Mouse (Mus musculus) gonadal fat pad, adult 2 months (tissue): ENCODE results near the gene Ap4m1. TPM values are rescaled to one million over a fixed set of nuclear protein-coding genes. Genes with fewer than 3 reads are reported as not detected.
"Not testable (repeated sequence)": the region's sequence is repeated elsewhere in the genome, so short reads cannot be mapped to it uniquely, and the experiment has no call there.

Experiments used
- DNase-seq: peaks from one replicate; pipeline ENCODE4 v3.0.0-alpha.2; 2012; ENCODE audit warnings: low read depth
- polyA plus RNA-seq: library from polyadenylated mRNA; depleted of rRNA; stranded (reverse); fragments of >200 nt; gene quantifications from 2 replicates; pipeline ENCODE4 v1.2.3, GENCODE M21; 2012; rRNA removed

The Ap4m1 gene
- polyA plus RNA-seq, 1 experiment = 49.3 TPM

DNA sequence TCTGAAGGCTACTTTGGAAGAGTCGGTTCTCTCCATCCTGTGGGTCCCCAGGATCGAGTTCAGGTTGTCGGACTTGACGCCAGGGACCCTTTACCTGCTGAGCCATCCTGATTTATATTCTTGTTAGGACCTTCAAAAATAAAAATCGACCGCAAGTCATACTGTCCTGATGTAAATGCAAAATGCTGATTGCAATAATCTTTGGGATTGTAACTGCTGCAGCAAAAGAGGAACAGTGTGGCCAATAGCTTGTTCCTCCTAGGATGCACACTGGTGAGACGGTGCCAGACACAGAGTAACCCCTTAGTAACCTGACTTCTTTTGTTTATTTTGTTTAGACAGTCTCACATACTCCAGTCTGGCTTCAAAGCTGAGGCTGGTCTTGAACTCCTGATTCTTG is 23.7 kb downstream of the Ap4m1 start:
- no peak for DNase-seq

DNA sequence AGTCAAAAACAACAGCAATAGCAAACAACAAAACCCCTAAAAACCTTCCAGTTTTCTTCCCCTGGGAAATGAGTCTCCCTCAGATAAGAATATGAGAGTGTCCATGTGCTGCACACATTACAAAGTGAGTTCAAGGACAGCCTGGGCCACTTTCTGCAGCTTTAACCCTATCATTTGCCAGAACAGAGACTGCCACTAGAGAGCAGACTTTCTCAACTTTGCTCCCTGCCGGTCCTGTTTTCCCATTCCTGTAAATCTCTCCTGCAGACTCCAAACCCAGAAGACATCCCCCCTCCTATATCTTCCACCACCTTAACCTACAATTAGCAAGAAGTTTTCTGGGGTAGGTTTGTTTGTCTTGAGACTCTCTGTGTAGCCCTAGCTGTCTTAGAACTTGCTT is 27.8 kb downstream of the Ap4m1 start:
- DNase-seq = no peak

DNA sequence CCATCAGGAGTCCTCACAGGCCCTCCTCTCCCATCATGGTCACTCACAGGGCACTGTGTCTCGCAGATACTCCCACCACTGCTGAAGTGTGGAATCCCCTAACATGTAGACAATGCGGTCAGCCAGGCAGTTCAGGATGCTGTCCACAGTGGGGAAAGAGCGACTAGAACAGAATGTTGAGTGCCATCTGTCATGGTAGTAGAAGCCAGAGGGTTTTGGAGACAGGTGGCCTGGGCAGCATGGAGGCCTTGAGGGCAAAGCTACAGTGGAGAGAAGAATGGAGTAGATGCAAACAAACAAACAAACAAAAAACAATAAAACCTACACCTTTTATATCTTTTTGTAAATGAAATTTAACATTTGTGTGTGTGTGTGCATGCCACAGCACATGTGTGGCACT is 30.3 kb downstream of the Ap4m1 start:
- no peak for DNase-seq

DNA sequence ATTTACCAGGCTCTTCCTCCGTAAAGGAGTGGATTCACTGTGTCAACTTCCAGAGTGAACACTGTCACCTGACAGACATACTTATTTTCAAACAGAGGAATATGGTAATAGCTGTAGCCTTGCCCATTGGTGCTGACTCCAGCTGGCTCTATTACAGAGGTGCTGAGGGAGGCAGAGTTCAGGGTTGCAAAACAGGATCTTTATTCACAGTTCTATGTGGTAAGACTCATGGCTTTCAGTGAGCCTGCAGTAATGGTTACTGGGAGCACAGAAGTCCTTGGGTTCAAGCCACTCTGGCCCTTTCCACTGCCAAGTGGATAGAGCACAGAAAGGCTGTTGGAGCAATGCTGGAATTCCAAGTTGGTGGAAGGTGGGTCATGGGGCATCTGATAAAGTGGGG is 35.5 kb downstream of the Ap4m1 start:
- DNase-seq = peak; percentile 69

DNA sequence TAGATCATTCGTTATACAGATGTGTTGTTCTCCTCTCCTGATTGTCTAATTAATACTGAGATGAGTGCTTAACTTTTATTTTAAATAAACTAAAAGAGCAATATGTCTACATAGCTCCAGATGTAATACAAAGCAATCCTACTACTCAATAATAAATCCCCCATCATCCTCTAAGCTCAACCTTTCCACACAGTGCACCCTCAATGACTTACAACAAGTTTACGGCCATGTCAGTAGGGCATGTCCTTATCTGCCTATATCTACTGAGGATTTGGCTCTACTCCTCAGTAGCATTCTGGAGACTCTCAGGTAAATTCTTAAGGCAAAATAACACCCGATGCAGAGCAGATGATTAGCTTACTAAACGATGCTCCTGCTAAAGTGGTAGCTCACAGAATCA is 36.1 kb downstream of the Ap4m1 start:
- peak; percentile 51 for DNase-seq

DNA sequence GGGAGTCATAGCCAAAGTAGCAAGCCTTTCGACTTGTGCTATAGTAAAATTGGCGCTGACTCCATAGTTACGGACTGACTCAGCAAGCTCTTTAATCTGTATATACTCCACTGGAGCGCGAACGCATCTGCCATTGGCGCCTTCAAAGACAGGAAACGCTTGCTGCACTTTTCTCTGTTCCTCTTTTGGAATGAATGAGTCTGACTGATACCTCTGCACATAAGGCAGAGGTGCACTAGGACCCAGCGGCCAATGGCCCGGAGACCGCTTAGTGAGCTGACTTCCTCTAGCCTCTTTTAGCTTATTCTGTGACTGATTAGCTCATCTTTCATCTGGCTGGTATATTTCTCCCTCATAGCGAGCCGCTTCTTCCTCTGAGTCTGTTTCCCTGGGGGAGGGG is 44.8 kb downstream of the Ap4m1 start:
- not testable (repeated sequence) for DNase-seq

DNA sequence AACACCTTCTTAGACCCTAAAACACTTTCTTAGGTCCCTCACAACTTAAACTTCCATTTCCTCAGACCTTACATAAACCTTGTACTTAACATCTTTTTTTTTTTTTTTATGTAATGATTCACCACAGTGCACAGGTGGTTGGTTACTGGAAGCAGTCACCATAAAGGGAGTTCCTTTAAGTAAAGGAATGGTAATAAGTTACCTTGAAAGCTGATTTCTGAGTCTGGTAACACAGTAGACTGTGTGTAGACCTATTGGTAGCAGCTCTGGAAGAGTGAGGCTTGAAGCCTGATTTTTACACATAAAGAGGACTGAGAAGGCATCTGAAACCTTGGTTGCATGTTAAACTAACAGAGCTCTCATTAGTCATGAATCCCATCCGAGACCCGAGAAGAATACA is 48.1 kb downstream of the Ap4m1 start:
- DNase-seq = no peak

DNA sequence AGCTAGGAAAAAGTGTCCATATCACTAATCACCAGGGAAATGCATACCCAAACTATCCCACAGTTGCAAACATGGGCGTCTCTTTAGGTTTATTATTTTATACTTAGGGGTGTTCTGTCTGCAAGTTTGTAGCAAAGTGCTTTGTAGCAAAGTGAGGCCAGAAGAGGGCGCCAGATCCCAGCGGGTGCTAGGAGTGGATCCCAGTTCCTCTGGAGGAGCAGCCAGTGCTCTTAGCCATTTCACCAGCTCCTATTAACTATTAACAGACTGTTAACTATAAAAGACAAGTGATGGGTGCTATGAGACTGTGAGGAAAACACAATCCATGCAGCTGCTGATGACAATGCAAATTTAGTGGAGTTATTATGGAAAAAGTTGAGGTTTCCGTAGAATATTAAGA is 50.3 kb downstream of the Ap4m1 start:
- DNase-seq = no peak

DNA sequence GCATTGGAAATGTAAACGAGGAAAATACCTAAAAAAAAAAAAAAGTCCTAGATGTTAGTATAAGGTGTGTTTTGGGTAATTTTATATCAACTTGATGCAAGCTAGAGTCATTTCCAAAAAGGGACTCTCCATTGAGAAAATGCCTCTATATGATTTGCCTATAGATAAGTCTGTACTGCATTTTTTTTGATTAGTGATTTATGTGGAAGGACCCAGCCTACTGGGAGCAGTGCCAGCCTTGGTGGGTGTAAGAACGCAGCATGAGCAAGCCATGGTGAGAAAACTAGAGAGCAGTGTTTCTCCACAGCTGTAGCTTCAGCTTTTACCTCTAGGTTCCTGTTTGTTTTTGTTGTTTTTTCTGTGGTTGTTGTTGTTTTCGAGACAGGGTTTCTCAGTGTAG is 51.5 kb downstream of the Ap4m1 start:
- DNase-seq = no peak

DNA sequence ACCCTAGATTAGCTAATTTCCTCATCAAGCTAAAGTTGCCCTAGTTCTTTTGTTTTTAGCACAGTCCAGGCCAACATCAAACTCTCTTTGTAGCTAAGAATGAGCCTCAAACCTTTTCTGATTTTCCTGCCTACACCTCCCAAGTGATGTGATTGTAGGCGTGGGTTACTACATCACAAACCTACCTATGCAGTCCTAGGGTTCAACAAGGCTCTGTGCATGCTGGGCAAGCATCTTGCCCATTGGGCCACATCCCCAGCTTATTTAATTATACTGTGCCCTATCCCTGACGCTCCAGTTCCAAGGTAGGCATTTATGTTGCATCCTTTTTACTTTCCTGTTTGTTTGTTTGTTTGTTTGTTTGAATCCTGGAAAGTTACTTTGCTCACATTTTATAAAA is 53.9 kb downstream of the Ap4m1 start, which contains the start of gene Nxpe5:
Gene Nxpe5, plus strand, starts transcription at position 199 of the 400 bp plus-strand sequence.
- no peak for DNase-seq

DNA sequence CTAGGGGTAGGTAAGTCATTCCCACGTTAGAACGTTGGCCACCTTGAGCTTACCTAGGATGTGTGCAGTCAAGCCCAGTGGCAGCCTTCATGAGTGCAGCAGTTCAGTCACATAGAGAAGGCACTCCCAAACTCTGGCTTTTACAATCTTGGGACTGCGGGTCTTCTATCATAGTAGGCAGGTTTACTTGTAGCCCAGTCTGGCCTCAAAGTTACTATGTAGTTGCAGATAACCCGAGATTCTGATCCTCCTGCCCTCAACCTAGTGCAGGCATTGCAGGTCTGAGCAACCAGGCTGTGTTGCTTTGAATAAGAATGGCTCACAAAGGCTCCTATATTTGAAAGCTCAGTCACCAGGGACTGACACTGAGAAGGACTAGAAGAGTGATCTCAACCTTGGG is 54.7 kb downstream of the Ap4m1 start:
- no peak for DNase-seq

DNA sequence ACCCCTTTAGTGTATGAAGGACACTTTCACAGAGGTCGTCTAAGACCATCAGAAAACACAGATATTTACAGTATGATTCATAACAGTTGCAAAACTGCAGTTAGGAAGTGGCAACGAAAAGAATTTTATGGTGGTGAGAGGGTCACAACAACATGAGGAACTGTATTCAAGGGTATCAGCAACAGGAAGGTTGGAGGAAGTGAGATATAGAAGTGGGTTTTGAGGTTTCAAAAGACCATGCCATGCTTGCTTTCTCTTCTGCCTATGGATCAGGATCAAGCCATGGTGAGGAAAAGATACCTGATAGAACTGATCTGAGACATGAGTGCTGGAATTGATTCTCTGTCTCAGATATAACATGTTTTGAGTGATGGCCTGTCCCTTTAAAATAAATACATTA is 55.6 kb downstream of the Ap4m1 start:
- DNase-seq = no peak

DNA sequence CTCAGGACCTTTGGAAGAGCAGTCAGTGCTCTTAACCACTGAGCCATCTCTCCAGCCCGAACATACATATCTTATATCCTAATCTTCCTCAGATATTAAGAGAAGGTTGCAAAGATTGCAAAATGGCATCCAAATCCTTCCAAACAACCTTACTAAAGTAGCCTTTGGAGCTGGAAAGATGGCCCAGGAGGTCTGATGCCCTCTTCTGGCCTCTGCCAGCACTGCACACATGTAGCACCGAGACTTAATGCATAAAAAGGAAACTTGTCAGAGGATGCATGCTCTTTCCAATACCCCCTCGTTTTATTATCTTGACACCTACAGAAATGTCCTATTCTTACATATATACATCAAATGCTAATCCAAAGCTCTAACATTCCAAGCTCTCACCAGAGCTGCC is 56.2 kb downstream of the Ap4m1 start:
- DNase-seq = no peak

DNA sequence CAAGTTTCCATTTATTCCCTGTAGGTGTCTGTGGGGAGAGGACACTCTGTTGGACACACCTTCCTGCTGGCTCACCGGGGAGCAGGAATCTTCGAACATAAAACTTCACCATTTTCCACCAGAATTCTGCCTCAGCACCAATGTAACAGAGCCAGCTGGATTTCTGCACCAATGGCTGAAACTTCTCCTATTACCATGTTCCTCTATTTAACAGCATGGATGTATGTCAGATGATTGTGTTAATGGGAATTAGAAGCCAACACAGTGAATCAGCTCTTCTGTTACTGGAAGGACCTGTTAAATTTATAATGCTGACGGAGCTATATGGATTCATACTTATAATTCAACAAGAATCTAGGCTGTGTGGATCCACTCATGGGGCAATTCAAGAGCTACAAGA is 57.7 kb downstream of the Ap4m1 start:
- no peak for DNase-seq

Other genes with a start within 250 kb of the Ap4m1 start
- 0.04 and 0.05 TPM in 2 replicates for gene Gjc3, start 208.9 kb upstream of the Ap4m1 start, polyA plus RNA-seq
- gene Azgp1, start 190.5 kb upstream of the Ap4m1 start, polyA plus RNA-seq = 2.0 and 3.7 TPM in 2 replicates
- not detected in 2 replicates for gene Smok3a, start 150.7 kb upstream of the Ap4m1 start, polyA plus RNA-seq
- 0.08 TPM in 1 of 2 replicates, not detected in the other for gene Smok3b, start 150.6 kb upstream of the Ap4m1 start, polyA plus RNA-seq
- gene Smok3c, start 118.8 kb upstream of the Ap4m1 start, polyA plus RNA-seq = not detected in 2 replicates
- gene Zkscan1, start 86.9 kb upstream of the Ap4m1 start, polyA plus RNA-seq = 6.3 and 8.7 TPM in 2 replicates
- 9.2 and 11.2 TPM in 2 replicates for gene Zscan21, start 55.1 kb upstream of the Ap4m1 start, polyA plus RNA-seq
- 2.6 and 2.7 TPM in 2 replicates for gene Zfp113, start 16.3 kb upstream of the Ap4m1 start, polyA plus RNA-seq
- gene Cops6, start 10.9 kb upstream of the Ap4m1 start, polyA plus RNA-seq = 107 and 138 TPM in 2 replicates
- 20.9 and 24.1 TPM in 2 replicates for gene Mcm7, start 420 bp downstream of the Ap4m1 start, polyA plus RNA-seq
- 50.6 and 54.9 TPM in 2 replicates for gene Taf6, start 15.4 kb downstream of the Ap4m1 start, polyA plus RNA-seq
- gene Cnpy4, start 15.5 kb downstream of the Ap4m1 start, polyA plus RNA-seq = 5.0 and 7.1 TPM in 2 replicates
- 7.8 and 8.5 TPM in 2 replicates for gene Mblac1, start 22.3 kb downstream of the Ap4m1 start, polyA plus RNA-seq
- gene Nxpe5, start 53.9 kb downstream of the Ap4m1 start, polyA plus RNA-seq = 18.5 and 23.8 TPM in 2 replicates
- gene Lamtor4, start 83.5 kb downstream of the Ap4m1 start, polyA plus RNA-seq = 364 and 368 TPM in 2 replicates
- gene BC037034, start 92.0 kb downstream of the Ap4m1 start, polyA plus RNA-seq = 74.6 and 89.5 TPM in 2 replicates
- gene Gal3st4, start 100.8 kb downstream of the Ap4m1 start, polyA plus RNA-seq = 29.7 and 43.1 TPM in 2 replicates
- 0.16 and 0.48 TPM in 2 replicates for gene Gm43720, start 108.0 kb downstream of the Ap4m1 start, polyA plus RNA-seq
- 11.8 and 13.4 TPM in 2 replicates for gene Gpc2, start 108.0 kb downstream of the Ap4m1 start, polyA plus RNA-seq
- 3.3 and 5.1 TPM in 2 replicates for gene Stag3, start 108.2 kb downstream of the Ap4m1 start, polyA plus RNA-seq
- gene Pvrig, start 170.0 kb downstream of the Ap4m1 start, polyA plus RNA-seq = 0.23 and 0.46 TPM in 2 replicates